Mouse (Mus musculus): ENCODE results near the gene Dock9. TPM values are rescaled to one million over a fixed set of nuclear protein-coding genes. Genes with fewer than 3 reads are reported as not detected.

Gene Dock9
- polyA plus RNA-seq, 1 experiment = 2.7 TPM

DNA sequence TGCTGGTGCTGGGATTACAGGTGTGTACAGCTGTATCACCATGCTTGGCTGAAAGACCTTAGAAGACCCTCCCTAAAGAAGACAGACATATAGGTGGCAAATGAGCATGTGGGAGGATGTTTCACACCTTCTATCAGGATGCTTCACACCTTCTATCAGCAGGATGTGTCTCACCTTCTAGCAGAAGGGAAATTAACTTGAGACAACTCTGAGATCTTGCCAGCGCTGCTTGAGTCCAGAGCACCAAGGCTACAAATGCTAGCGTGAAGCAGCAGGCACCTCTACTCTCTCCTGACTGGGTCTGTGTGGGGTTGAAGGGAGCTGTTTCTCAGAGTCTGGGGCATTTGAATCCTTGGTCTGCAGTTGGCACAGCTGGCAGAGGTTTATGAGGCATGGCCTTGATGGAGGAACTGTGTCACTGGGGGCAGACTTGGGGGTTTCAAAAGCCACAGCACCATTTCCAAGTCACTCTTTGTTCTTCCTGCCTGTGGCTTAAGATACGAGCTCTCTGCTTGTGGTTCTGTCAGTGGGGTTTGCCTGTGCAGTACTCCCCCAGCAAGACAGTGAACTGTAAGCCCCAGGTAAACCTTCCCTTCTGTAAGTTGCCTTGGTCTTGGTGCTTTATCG lies 32.3 kb upstream of the Dock9 start:
- H3K79me2 ChIP-seq (ENCODE audit: control insufficient read depth, insufficient read depth) = no peaks in the 10 kb centered on the region
- H3K4me3 ChIP-seq (ENCODE audit: insufficient read depth, poor library complexity, severe bottlenecking) = no peak overlapping the region
- no peaks in the 10 kb centered on the region for H3K79me3 ChIP-seq (ENCODE audit: low read depth)
- no peak overlapping the region for H3ac ChIP-seq (ENCODE audit: control insufficient read depth, insufficient read length, low read depth)
- no peaks in the 10 kb centered on the region for H3K36me3 ChIP-seq (ENCODE audit: control insufficient read depth, insufficient read depth)
- H3K27me3 ChIP-seq (ENCODE audit: control insufficient read depth, insufficient read depth, insufficient read length) = no peaks in the 10 kb centered on the region
- TF ChIP-seq CTCF (IDR thresholded peaks at IDR 0.05; ENCODE audit: control insufficient read depth, insufficient read depth, insufficient read length) = no peak
- no peak for TF ChIP-seq USF1 (IDR thresholded peaks at IDR 0.05; ENCODE audit: low read depth)
- no peak for TF ChIP-seq MYOG (IDR thresholded peaks at IDR 0.05; ENCODE audit: control insufficient read depth, extremely low read depth, insufficient read length)
- no peak for TF ChIP-seq MYOD1 (IDR thresholded peaks at IDR 0.05; ENCODE audit: control insufficient read depth, insufficient read length, low read depth)
- no peak for TF ChIP-seq FOSL1 (IDR thresholded peaks at IDR 0.05; ENCODE audit: insufficient read depth, low read length, poor library complexity, severe bottlenecking)
- no peak for TF ChIP-seq MAX (IDR thresholded peaks at IDR 0.05)
- no peak for TF ChIP-seq CEBPB (IDR thresholded peaks at IDR 0.05; ENCODE audit: low read depth)

DNA sequence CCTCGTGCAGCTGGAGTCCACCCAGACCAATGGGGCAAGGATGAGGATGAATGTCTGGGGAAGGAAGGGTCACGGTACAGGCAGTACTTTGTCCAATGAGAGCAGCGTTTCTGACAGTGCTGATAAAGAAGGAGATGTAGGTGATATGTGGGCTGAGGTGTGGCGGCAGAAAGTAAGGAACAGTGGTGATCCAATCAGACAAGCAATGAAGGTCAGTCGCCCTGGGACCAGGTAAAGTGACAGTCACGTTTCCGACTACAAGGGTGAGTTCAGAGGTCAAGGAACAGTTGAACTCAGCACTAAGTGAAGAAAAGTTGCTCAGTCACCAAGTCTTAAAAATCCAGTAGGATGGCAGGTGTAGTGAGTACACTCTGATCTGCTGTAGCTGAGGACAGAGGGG lies 29.5 kb upstream of the Dock9 start:
- Histone ChIP-seq H3K36me3 (ENCODE audit: control insufficient read depth, insufficient read depth) (no peaks in the 10 kb centered on the region), H3K4me3 (ENCODE audit: insufficient read depth, poor library complexity, severe bottlenecking) (no peak overlapping the region), H3K79me2 (ENCODE audit: control insufficient read depth, insufficient read depth) (no peaks in the 10 kb centered on the region), H3K27me3 (ENCODE audit: control insufficient read depth, insufficient read depth, insufficient read length) (no peaks in the 10 kb centered on the region), H3K79me3 (ENCODE audit: low read depth) (no peaks in the 10 kb centered on the region), H3ac (ENCODE audit: control insufficient read depth, insufficient read length, low read depth) (no peak overlapping the region)
- TF ChIP-seq CTCF (IDR thresholded peaks at IDR 0.05; ENCODE audit: control insufficient read depth, insufficient read depth, insufficient read length) (no peak), USF1 (IDR thresholded peaks at IDR 0.05; ENCODE audit: low read depth) (no peak), MYOG (IDR thresholded peaks at IDR 0.05; ENCODE audit: control insufficient read depth, extremely low read depth, insufficient read length) (no peak), MYOD1 (IDR thresholded peaks at IDR 0.05; ENCODE audit: control insufficient read depth, insufficient read length, low read depth) (no peak), CEBPB (IDR thresholded peaks at IDR 0.05; ENCODE audit: low read depth) (no peak), MAX (IDR thresholded peaks at IDR 0.05) (no peak), FOSL1 (IDR thresholded peaks at IDR 0.05; ENCODE audit: insufficient read depth, low read length, poor library complexity, severe bottlenecking) (no peak)

DNA sequence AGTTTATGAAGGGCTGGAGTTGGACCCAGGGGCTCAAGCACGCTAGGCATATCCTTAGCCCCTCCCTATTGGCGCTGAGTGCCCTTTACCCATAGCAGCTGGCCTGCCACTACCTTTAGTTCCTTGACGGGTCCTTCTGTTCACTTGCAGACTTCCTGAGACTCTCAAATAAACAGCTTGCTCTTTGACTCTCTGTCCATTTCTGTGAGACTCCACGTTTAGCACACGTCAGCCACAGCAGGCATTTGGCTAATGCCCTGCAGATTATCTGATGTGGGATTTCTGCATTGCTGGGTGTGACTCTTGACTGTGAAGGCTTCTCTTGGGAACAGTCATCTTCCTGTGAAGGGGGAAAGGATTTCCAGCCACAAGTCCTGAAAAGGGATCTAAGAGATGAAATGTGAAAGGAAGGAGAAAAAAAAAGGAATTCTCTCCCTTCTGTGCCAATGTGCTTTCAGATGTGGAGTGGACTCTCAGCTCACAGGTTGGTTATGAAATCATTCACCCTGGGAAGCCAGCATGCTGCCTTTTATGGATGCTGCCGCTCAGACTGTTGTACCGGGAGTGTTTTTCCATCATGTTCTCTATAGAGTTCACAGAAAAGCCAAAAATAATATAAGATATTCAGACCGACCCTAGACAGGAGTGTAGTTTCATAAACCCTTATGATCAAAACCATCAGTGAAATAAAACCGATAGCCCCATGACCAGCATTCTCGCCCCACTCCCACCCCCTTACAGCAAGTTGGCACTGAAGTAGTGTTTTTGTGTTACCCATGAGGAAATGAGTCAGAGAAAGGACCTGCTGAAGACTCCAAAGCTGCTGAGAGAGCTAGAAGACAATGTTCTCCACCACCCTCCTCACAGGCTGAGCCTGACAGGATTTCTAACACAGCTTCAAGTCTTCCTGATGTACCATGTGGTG lies 28.1 kb upstream of the Dock9 start:
- no peaks in the 10 kb centered on the region for H3K79me2 ChIP-seq (ENCODE audit: control insufficient read depth, insufficient read depth)
- H3K27me3 ChIP-seq (ENCODE audit: control insufficient read depth, insufficient read depth, insufficient read length) = no peaks in the 10 kb centered on the region
- no peaks in the 10 kb centered on the region for H3K36me3 ChIP-seq (ENCODE audit: control insufficient read depth, insufficient read depth)
- H3K4me3 ChIP-seq (ENCODE audit: insufficient read depth, poor library complexity, severe bottlenecking) = no peak overlapping the region
- TF ChIP-seq FOSL1 (IDR thresholded peaks at IDR 0.05; ENCODE audit: insufficient read depth, low read length, poor library complexity, severe bottlenecking) = no peak
- no peak for TF ChIP-seq USF1 (IDR thresholded peaks at IDR 0.05; ENCODE audit: low read depth)
- no peak for TF ChIP-seq CTCF (IDR thresholded peaks at IDR 0.05; ENCODE audit: control insufficient read depth, insufficient read depth, insufficient read length)
- TF ChIP-seq MYOD1 (IDR thresholded peaks at IDR 0.05; ENCODE audit: control insufficient read depth, insufficient read length, low read depth) = no peak
- TF ChIP-seq MYOG (IDR thresholded peaks at IDR 0.05; ENCODE audit: control insufficient read depth, extremely low read depth, insufficient read length) = no peak
- no peak for TF ChIP-seq MAX (IDR thresholded peaks at IDR 0.05)
- TF ChIP-seq CEBPB (IDR thresholded peaks at IDR 0.05; ENCODE audit: low read depth) = peak; percentile 41
- H3K79me3 ChIP-seq (ENCODE audit: low read depth) = no peaks in the 10 kb centered on the region
- peak overlapping the region; percentile 39 for H3ac ChIP-seq (ENCODE audit: control insufficient read depth, insufficient read length, low read depth)

DNA sequence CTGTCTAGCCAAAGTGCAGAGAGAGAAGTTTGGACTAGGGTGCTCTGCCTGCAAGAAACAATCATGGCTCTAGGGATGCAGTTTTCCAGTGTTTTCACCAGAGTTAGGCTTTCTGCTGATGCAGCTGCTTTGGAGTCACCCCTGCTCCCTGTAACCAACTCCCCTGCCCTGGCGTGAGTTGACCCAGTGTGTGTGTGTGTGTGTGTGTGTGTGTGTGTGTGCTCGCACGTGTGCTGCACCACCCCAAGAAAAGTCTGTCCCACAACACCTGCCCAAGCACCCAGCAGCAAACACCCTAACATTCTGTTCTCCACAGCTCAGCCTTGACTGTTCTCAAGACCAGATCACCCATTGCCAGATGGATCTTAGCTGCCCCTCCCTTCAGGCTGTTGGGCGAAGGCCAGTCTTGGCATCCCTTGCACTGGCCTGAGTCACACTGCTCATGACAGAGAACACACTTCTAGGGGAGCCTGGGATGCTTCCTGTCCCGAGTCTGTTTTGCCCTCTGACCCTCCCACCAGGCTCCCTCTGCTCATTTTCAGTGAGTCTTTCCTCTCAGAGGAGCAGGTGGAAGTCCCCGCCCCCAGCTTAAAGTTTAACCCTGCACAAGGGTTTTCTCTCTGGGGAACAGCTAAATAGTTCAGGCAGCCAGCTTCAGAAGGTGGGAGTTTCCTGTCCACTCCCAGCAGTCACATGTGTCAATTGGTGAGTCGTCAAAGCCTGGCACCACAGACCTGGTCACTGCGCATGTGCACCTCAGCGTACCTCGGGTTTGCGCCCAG lies 26.9 kb upstream of the Dock9 start:
- Histone ChIP-seq H3K27me3 (ENCODE audit: control insufficient read depth, insufficient read depth, insufficient read length) (no peaks in the 10 kb centered on the region), H3K4me3 (ENCODE audit: insufficient read depth, poor library complexity, severe bottlenecking) (no peak overlapping the region), H3K79me3 (ENCODE audit: low read depth) (no peaks in the 10 kb centered on the region), H3K79me2 (ENCODE audit: control insufficient read depth, insufficient read depth) (no peaks in the 10 kb centered on the region), H3ac (ENCODE audit: control insufficient read depth, insufficient read length, low read depth) (no peak overlapping the region), H3K36me3 (ENCODE audit: control insufficient read depth, insufficient read depth) (no peaks in the 10 kb centered on the region)
- TF ChIP-seq MAX (IDR thresholded peaks at IDR 0.05) = peak; percentile 53
- peak; percentile 74 for TF ChIP-seq USF1 (IDR thresholded peaks at IDR 0.05; ENCODE audit: low read depth)
- peak; percentile 9 for TF ChIP-seq MYOD1 (IDR thresholded peaks at IDR 0.05; ENCODE audit: control insufficient read depth, insufficient read length, low read depth)
- TF ChIP-seq CTCF (IDR thresholded peaks at IDR 0.05; ENCODE audit: control insufficient read depth, insufficient read depth, insufficient read length) = no peak
- no peak for TF ChIP-seq FOSL1 (IDR thresholded peaks at IDR 0.05; ENCODE audit: insufficient read depth, low read length, poor library complexity, severe bottlenecking)
- no peak for TF ChIP-seq MYOG (IDR thresholded peaks at IDR 0.05; ENCODE audit: control insufficient read depth, extremely low read depth, insufficient read length)
- TF ChIP-seq CEBPB (IDR thresholded peaks at IDR 0.05; ENCODE audit: low read depth) = no peak

DNA sequence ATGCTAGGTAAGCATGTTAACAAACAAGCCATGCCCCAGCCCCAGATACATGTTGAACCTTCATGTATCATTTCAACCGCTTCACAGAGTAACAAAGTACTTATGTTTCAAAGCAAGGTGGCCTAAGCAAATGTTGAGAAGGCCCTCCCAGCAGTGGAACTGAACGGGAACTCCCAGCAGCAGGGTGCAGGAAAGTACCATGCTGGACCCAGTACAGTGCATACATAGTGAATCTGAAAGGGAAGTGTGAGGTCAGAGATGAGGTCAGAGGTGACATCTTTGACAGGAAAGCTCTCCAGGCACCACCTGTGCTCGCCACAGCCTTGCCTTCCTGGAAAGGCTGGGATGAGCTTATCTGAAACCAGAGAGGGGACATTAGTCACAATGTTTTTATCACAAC lies 25.4 kb upstream of the Dock9 start:
- Histone ChIP-seq H3K79me2 (ENCODE audit: control insufficient read depth, insufficient read depth) (no peaks in the 10 kb centered on the region), H3ac (ENCODE audit: control insufficient read depth, insufficient read length, low read depth) (no peak overlapping the region), H3K27me3 (ENCODE audit: control insufficient read depth, insufficient read depth, insufficient read length) (no peaks in the 10 kb centered on the region), H3K79me3 (ENCODE audit: low read depth) (no peaks in the 10 kb centered on the region), H3K36me3 (ENCODE audit: control insufficient read depth, insufficient read depth) (no peaks in the 10 kb centered on the region), H3K4me3 (ENCODE audit: insufficient read depth, poor library complexity, severe bottlenecking) (no peak overlapping the region)
- TF ChIP-seq USF1 (IDR thresholded peaks at IDR 0.05; ENCODE audit: low read depth) (no peak), CTCF (IDR thresholded peaks at IDR 0.05; ENCODE audit: control insufficient read depth, insufficient read depth, insufficient read length) (no peak), MYOG (IDR thresholded peaks at IDR 0.05; ENCODE audit: control insufficient read depth, extremely low read depth, insufficient read length) (no peak)

All from C2C12 (cell line).